Mouse (Mus musculus): ENCODE measurements around the gene Phlpp2. TPM values are rescaled to one million over a fixed set of nuclear protein-coding genes. Genes with fewer than 3 reads are reported as not detected.
A peak's percentile ranks its signal among the peaks of the same experiment; 100 is the strongest.
"Not testable (repeated sequence)": the region's sequence is repeated elsewhere in the genome, so short reads cannot be mapped to it uniquely, and the experiment has no call there.

The Phlpp2 gene
- polyA plus RNA-seq, 1 experiment from 2014 or later = 3.7 TPM

DNA sequence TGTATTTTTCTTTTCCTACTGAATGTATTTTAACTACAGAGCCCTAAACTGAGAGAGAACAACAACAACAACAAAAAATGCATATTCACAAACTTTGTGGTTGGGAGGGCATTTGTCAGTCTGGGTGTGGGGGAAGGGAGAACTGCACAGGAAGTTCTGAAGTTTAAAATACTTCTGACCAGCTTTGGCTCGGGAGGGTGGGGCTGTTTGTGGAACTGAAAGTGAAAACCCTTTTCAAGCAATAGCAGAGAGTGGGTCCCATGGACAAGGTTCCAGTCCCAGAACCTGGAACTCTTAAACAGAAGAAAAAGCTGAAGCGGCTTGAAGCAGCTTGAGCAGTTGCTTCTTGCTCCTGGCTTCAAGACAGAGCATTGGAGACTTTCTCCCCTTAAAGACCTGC, 4.9 kb upstream of the Phlpp2 start:
- H3K27ac ChIP-seq (ENCODE audit: low read depth, low read length) = no peak overlapping the region
- ATAC-seq = no peak
- peaks cover 44% of the 10 kb centered on the region for H3K36me3 ChIP-seq (ENCODE audit: control insufficient read depth, insufficient read depth, low read length)
- WGBS = 79% methylated on average over 2 of the region's 2 CpGs
- no peak overlapping the region for H3K9ac ChIP-seq (ENCODE audit: low read length)
- no peaks in the 10 kb centered on the region for H3K9me3 ChIP-seq (replicated peaks; ENCODE audit: control insufficient read depth, low read length)
- DNase-seq (ENCODE audit: low spot score) = no peak
- H3K4me1 ChIP-seq (ENCODE audit: control insufficient read depth, insufficient read depth, low read length) = no peaks in the 10 kb centered on the region
- H3K27me3 ChIP-seq (replicated peaks; ENCODE audit: control insufficient read depth, insufficient read depth, low read length) = no peaks in the 10 kb centered on the region
- no peak overlapping the region for H3K4me2 ChIP-seq (ENCODE audit: low read length)
- no peak overlapping the region for H3K4me3 ChIP-seq (ENCODE audit: low read depth, low read length)

- Histone ChIP-seq H3K27me3 (replicated peaks; ENCODE audit: control insufficient read depth, insufficient read depth, low read length) (no peaks in the 10 kb centered on the region), H3K9ac (ENCODE audit: low read length) (no peak overlapping the region), H3K4me1 (ENCODE audit: control insufficient read depth, insufficient read depth, low read length) (no peaks in the 10 kb centered on the region), H3K4me2 (ENCODE audit: low read length) (no peak overlapping the region), H3K9me3 (replicated peaks; ENCODE audit: control insufficient read depth, low read length) (no peaks in the 10 kb centered on the region), H3K36me3 (ENCODE audit: control insufficient read depth, insufficient read depth, low read length) (peaks cover 37% of the 10 kb centered on the region), H3K4me3 (ENCODE audit: low read depth, low read length) (no peak overlapping the region), H3K27ac (ENCODE audit: low read depth, low read length) (no peak overlapping the region)
- ATAC-seq = no peak
- 92% methylated on average over 2 of the region's 2 CpGs for WGBS
- DNase-seq (ENCODE audit: low spot score) = no peak
Observed at GRCm38 (mm10) chr8:109864798-109865197, 3.5 kb upstream of the Phlpp2 start.

DNA sequence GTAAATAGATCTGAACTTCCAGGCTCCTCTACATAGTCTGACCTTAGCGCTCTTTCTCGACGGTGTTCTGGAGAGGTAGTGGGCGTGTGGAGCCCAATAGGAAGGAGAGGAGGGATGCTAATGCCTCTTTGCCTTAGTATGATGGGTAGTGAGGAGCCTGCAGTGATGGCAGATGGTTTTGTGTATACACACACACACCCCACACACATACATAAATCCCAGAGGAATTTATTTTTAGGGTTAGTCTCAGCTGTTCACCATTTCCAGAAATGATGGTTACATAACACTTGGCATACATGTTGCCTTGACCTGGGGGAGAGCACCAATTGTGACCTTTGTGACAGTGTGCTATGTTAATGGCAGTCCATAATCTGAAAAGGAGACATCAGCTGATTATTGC, 2.8 kb upstream of the Phlpp2 start:
- Histone ChIP-seq H3K4me2 (ENCODE audit: low read length) (no peak overlapping the region), H3K4me3 (ENCODE audit: low read depth, low read length) (no peak overlapping the region), H3K9me3 (replicated peaks; ENCODE audit: control insufficient read depth, low read length) (no peaks in the 10 kb centered on the region), H3K9ac (ENCODE audit: low read length) (no peak overlapping the region), H3K27ac (ENCODE audit: low read depth, low read length) (no peak overlapping the region), H3K27me3 (replicated peaks; ENCODE audit: control insufficient read depth, insufficient read depth, low read length) (no peaks in the 10 kb centered on the region), H3K36me3 (ENCODE audit: control insufficient read depth, insufficient read depth, low read length) (peaks cover 30% of the 10 kb centered on the region), H3K4me1 (ENCODE audit: control insufficient read depth, insufficient read depth, low read length) (no peaks in the 10 kb centered on the region)
- DNase-seq (ENCODE audit: low spot score) = no peak
- ATAC-seq = no peak
- 89% methylated on average over 4 of the region's 4 CpGs for WGBS

DNA sequence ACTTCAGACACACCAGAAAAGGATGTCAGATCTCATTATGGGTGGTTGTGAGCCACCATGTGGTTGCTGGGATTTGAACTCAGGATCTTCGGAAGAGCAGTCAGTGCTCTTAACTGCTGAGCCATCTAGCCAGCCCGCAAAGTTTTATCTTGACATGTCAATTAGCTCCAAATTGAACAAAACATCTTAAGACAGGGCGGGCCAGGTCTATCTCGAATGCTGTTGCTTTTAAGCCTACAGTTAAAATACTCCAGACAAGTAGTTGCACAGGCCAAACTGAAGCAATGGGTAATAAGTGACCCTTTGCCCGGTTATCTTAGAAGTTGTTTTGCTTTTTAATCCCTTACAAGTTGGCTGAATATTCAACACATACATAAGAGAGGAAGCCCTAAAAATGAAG, 1.7 kb upstream of the Phlpp2 start:
- Histone ChIP-seq H3K9ac (ENCODE audit: low read length) (no peak overlapping the region), H3K4me1 (ENCODE audit: control insufficient read depth, insufficient read depth, low read length) (no peaks in the 10 kb centered on the region), H3K36me3 (ENCODE audit: control insufficient read depth, insufficient read depth, low read length) (peaks cover 19% of the 10 kb centered on the region), H3K27me3 (replicated peaks; ENCODE audit: control insufficient read depth, insufficient read depth, low read length) (no peaks in the 10 kb centered on the region), H3K4me2 (ENCODE audit: low read length) (no peak overlapping the region), H3K27ac (ENCODE audit: low read depth, low read length) (no peak overlapping the region), H3K9me3 (replicated peaks; ENCODE audit: control insufficient read depth, low read length) (no peaks in the 10 kb centered on the region), H3K4me3 (ENCODE audit: low read depth, low read length) (no peak overlapping the region)
- WGBS = 91% methylated on average over 5 of the region's 5 CpGs
- DNase-seq (ENCODE audit: low spot score) (no peak), ATAC-seq (no peak)

DNA sequence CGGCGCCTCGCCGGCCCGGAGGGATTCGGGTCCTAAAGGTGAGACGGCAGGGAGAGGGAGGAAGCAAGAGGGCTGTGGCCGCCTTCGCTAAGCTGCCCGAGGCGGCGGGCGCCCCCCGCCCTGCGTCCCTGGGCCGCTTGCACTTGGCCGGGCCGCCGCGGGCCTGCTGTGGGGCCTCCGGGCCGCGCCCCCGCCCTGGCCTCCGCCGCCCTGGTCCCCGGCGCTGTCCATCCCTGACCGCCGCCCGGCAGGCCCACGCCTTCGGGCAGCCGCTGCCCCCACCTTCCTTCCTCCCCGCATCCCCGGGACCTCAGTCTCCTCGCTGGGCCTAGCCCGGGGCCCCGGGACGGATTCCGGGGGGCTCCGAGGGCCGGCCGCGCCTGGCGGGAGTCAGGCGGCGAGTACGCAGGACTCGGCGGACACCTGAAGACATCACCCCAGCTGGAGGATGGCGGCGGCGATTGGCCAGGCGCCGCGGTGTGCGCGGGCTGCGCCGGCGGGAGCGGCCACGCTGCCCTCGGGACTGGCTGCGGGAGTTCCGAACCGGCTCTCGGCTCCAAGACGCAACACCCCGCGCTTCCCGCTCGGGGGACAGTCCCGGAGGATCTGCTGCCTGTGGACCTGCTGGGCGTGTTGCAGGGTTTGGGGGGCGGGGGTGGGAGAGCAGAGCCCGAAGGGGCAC, 479 bp downstream of the Phlpp2 start:
- H3K4me3 ChIP-seq (ENCODE audit: low read depth, low read length) = peak overlapping the region; percentile 98
- WGBS = 0% methylated on average over 45 of the region's 78 CpGs
- DNase-seq (ENCODE audit: low spot score) (peak; percentile 42), ATAC-seq (peak; percentile 84)
- peak overlapping the region; percentile 73 for H3K4me2 ChIP-seq (ENCODE audit: low read length)
- H3K4me1 ChIP-seq (ENCODE audit: control insufficient read depth, insufficient read depth, low read length) = no peaks in the 10 kb centered on the region
- no peaks in the 10 kb centered on the region for H3K36me3 ChIP-seq (ENCODE audit: control insufficient read depth, insufficient read depth, low read length)
- H3K9ac ChIP-seq (ENCODE audit: low read length) = peak overlapping the region; percentile 94
- no peaks in the 10 kb centered on the region for H3K27me3 ChIP-seq (replicated peaks; ENCODE audit: control insufficient read depth, insufficient read depth, low read length)
- peak overlapping the region; percentile 89 for H3K27ac ChIP-seq (ENCODE audit: low read depth, low read length)
- no peaks in the 10 kb centered on the region for H3K9me3 ChIP-seq (replicated peaks; ENCODE audit: control insufficient read depth, low read length)

- Histone ChIP-seq H3K27ac (ENCODE audit: low read depth, low read length) (no peak overlapping the region), H3K27me3 (replicated peaks; ENCODE audit: control insufficient read depth, insufficient read depth, low read length) (no peaks in the 10 kb centered on the region), H3K4me2 (ENCODE audit: low read length) (no peak overlapping the region), H3K4me1 (ENCODE audit: control insufficient read depth, insufficient read depth, low read length) (no peaks in the 10 kb centered on the region), H3K36me3 (ENCODE audit: control insufficient read depth, insufficient read depth, low read length) (no peaks in the 10 kb centered on the region), H3K4me3 (ENCODE audit: low read depth, low read length) (no peak overlapping the region), H3K9me3 (replicated peaks; ENCODE audit: control insufficient read depth, low read length) (no peaks in the 10 kb centered on the region), H3K9ac (ENCODE audit: low read length) (no peak overlapping the region)
- ATAC-seq (no peak), DNase-seq (ENCODE audit: low spot score) (no peak)
- 97% methylated on average over 1 of the region's 1 CpGs for WGBS
Observed at GRCm38 (mm10) chr8:109871056-109871455, 2.7 kb downstream of the Phlpp2 start.

GRCm38 (mm10) chr8:109873800-109874199, 5.5 kb downstream of the Phlpp2 start:
- not testable (repeated sequence) for H3K4me3 ChIP-seq (ENCODE audit: low read depth, low read length); ATAC-seq; H3K4me1 ChIP-seq (ENCODE audit: control insufficient read depth, insufficient read depth, low read length); H3K9me3 ChIP-seq (replicated peaks; ENCODE audit: control insufficient read depth, low read length); H3K27me3 ChIP-seq (replicated peaks; ENCODE audit: control insufficient read depth, insufficient read depth, low read length); DNase-seq (ENCODE audit: low spot score); H3K4me2 ChIP-seq (ENCODE audit: low read length); H3K27ac ChIP-seq (ENCODE audit: low read depth, low read length); H3K9ac ChIP-seq (ENCODE audit: low read length); H3K36me3 ChIP-seq (ENCODE audit: control insufficient read depth, insufficient read depth, low read length)
- 81% methylated on average over 3 of the region's 3 CpGs for WGBS

DNA sequence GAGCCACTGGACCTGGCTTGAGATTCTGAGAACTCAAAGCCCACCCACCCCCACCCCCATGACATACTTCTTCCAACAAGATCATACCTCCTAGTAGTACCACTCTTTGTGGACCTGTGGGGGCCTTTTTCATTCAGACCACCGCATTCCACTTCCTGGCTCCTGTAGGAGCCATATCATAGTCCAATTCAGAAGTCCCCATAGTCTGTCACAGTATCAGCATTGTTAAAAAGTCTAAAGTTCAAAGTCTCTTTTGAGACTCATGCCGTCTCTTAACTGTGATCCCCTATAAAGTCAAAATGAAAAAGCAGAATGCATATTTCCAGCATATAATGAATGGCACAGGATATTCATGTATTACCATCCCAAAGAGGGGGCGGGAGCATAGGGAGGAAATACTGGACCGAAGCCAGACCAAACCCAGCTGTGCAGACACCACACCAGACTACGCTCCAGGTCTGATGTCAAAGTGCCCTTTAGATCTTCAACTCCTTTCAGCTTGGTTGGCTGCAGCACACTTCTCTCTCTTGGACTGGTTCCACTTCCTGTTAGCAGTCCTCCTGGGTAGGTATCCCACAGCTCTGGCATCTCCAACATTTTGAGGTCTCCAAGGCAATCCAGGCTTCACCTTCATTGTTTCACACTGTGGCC, 11.8 kb downstream of the Phlpp2 start:
- H3K9me3 ChIP-seq (replicated peaks; ENCODE audit: control insufficient read depth, low read length) = no peaks in the 10 kb centered on the region
- DNase-seq (ENCODE audit: low spot score) (no peak), ATAC-seq (no peak)
- H3K9ac ChIP-seq (ENCODE audit: low read length) = no peak overlapping the region
- H3K4me1 ChIP-seq (ENCODE audit: control insufficient read depth, insufficient read depth, low read length) = no peaks in the 10 kb centered on the region
- no peak overlapping the region for H3K4me2 ChIP-seq (ENCODE audit: low read length)
- H3K27me3 ChIP-seq (replicated peaks; ENCODE audit: control insufficient read depth, insufficient read depth, low read length) = no peaks in the 10 kb centered on the region
- H3K27ac ChIP-seq (ENCODE audit: low read depth, low read length) = no peak overlapping the region
- no peak overlapping the region for H3K4me3 ChIP-seq (ENCODE audit: low read depth, low read length)
- H3K36me3 ChIP-seq (ENCODE audit: control insufficient read depth, insufficient read depth, low read length) = peaks cover 25% of the 10 kb centered on the region
- 90% methylated on average over 5 of the region's 5 CpGs for WGBS

- Histone ChIP-seq H3K9ac (ENCODE audit: low read length) (no peak overlapping the region), H3K9me3 (replicated peaks; ENCODE audit: control insufficient read depth, low read length) (no peaks in the 10 kb centered on the region), H3K27ac (ENCODE audit: low read depth, low read length) (no peak overlapping the region), H3K4me1 (ENCODE audit: control insufficient read depth, insufficient read depth, low read length) (no peaks in the 10 kb centered on the region), H3K4me2 (ENCODE audit: low read length) (no peak overlapping the region), H3K4me3 (ENCODE audit: low read depth, low read length) (no peak overlapping the region), H3K27me3 (replicated peaks; ENCODE audit: control insufficient read depth, insufficient read depth, low read length) (no peaks in the 10 kb centered on the region), H3K36me3 (ENCODE audit: control insufficient read depth, insufficient read depth, low read length) (peaks cover 23% of the 10 kb centered on the region)
- DNase-seq (ENCODE audit: low spot score) = no peak
- ATAC-seq = no peak
Observed at GRCm38 (mm10) chr8:109885294-109885693, 17.0 kb downstream of the Phlpp2 start.
